Mouse (Mus musculus): Measurements from ENCODE around the gene Rab11b. TPM values are rescaled to one million over a fixed set of nuclear protein-coding genes. Genes with fewer than 3 reads are reported as not detected.
"Not testable (repeated sequence)": the region's sequence is repeated elsewhere in the genome, so short reads cannot be mapped to it uniquely, and the experiment has no call there.

The Rab11b gene
- polyA plus RNA-seq, 1 experiment from 2014 or later, result 117 TPM

DNA sequence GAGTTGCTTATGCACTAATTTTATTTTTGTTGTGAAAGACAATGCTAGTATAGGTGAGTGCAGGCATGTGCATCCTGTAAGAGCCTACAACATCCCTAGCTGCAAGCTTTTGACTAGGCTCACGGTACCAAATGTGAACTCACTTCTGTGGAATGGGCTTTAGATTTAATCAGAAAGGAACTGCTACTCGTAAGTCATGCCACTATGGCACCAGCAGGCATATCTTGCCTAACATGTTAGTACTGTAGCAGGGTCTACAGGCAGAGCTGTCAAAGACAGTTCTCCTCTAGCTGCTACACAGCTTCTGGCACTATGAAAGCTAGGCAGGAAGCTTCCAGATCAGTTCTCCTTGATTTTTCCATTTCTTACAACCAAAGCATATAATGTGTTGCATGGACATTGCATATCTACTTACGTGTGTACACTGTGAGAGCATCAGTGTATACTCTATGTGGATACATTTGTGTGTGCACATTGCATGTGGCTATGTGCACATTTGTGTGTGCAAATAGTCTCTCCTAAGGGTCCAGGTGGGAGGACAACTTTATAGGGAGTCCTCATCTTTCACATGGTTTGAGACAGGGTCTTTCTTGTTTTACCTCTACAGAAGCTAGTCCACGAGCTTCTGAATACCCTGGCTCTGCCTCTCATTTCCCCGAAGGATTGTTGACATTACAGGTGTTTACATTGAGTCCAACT lies 15.5 kb downstream of the Rab11b start:
- Histone ChIP-seq H3K4me2 (no peak overlapping the region), H3K27ac (no peak overlapping the region), H3K9me3 (replicated peaks) (no peaks in the 10 kb centered on the region), H3K4me3 (replicated peaks) (no peak overlapping the region), H3K27me3 (no peaks in the 10 kb centered on the region), H3K4me1 (replicated peaks) (peaks cover 11% of the 10 kb centered on the region), H3K9ac (no peak overlapping the region), H3K36me3 (peaks cover 44% of the 10 kb centered on the region)
- DNase-seq (no peak), ATAC-seq (ENCODE audit: low read depth) (no peak)
- WGBS (ENCODE audit: insufficient replicate concordance), result 71% methylated on average over 5 of the region's 5 CpGs

GRCm38 (mm10) chr17:33742420-33742819 lies 17.9 kb downstream of the Rab11b start:
- Histone ChIP-seq H3K9me3 (replicated peaks) (no peaks in the 10 kb centered on the region), H3K4me1 (replicated peaks) (peaks cover 9% of the 10 kb centered on the region), H3K4me3 (replicated peaks) (no peak overlapping the region), H3K4me2 (no peak overlapping the region), H3K9ac (no peak overlapping the region), H3K27ac (no peak overlapping the region), H3K36me3 (peaks cover 19% of the 10 kb centered on the region), H3K27me3 (no peaks in the 10 kb centered on the region)
- WGBS (ENCODE audit: insufficient replicate concordance), result 84% methylated on average over 1 of the region's 1 CpGs
- no peak for ATAC-seq (ENCODE audit: low read depth)
- no peak for DNase-seq

DNA sequence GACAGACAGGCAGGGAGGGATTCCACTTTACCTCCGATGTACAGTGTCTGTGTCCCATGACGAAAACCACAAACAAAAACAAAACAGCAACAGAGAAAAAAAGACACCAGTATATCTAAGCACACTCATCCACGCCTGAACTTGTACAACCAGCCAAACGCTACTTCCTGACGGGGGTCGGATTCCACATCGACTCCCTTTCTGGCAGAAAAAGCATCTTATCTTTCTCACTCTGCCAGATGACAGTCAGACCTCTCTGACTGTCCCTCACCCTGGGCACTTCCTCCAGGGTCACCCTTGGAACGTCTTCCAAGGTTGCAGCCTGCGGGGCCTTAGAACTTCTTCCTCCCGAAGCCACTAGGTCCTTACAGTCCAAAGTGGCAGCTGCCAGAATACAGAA lies 26.8 kb downstream of the Rab11b start:
- WGBS (ENCODE audit: insufficient replicate concordance), result 32% methylated on average over 10 of the region's 10 CpGs
- H3K4me2 ChIP-seq; H3K4me3 ChIP-seq (replicated peaks); H3K9ac ChIP-seq; H3K9me3 ChIP-seq (replicated peaks); H3K36me3 ChIP-seq; H3K4me1 ChIP-seq (replicated peaks); H3K27ac ChIP-seq; ATAC-seq (ENCODE audit: low read depth); H3K27me3 ChIP-seq; DNase-seq: not testable (repeated sequence)

GRCm38 (mm10) chr17:33732556-33733083 lies 27.7 kb downstream of the Rab11b start:
- H3K9ac ChIP-seq; H3K27ac ChIP-seq; DNase-seq; H3K36me3 ChIP-seq; H3K27me3 ChIP-seq; H3K9me3 ChIP-seq (replicated peaks); H3K4me3 ChIP-seq (replicated peaks); H3K4me1 ChIP-seq (replicated peaks); H3K4me2 ChIP-seq; ATAC-seq (ENCODE audit: low read depth): not testable (repeated sequence)
- 53% methylated on average over 9 of the region's 9 CpGs for WGBS (ENCODE audit: insufficient replicate concordance)

DNA sequence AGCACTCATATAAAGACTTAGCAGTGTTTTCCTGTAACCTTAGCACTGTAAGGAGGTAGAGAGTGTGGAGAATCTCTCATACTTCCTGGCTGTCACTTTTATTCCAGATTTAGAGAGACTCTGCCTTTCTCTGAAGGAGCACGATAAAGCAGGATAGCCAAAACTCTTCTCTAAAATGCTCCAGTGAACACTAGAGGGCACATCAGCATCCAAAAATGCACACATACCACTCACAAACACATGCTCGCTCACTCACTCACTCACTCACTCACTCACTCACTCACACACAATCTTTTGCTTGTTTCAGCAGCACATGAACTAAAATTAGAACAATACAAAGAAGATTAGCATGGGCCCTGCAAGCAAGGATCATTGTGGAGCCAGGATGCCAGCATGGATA lies 31.1 kb downstream of the Rab11b start:
- no peaks in the 10 kb centered on the region for H3K27me3 ChIP-seq

GRCm38 (mm10) chr17:33728396-33728795 lies 31.9 kb downstream of the Rab11b start:
- no peaks in the 10 kb centered on the region for H3K9me3 ChIP-seq (replicated peaks)
- H3K4me3 ChIP-seq (replicated peaks), result no peak overlapping the region
- ATAC-seq (ENCODE audit: low read depth) (no peak), DNase-seq (no peak)
- H3K9ac ChIP-seq, result no peak overlapping the region
- no peak overlapping the region for H3K27ac ChIP-seq
- H3K36me3 ChIP-seq, result no peaks in the 10 kb centered on the region
- H3K27me3 ChIP-seq, result no peaks in the 10 kb centered on the region
- 64% methylated on average over 2 of the region's 2 CpGs for WGBS (ENCODE audit: insufficient replicate concordance)
- no peaks in the 10 kb centered on the region for H3K4me1 ChIP-seq (replicated peaks)
- no peak overlapping the region for H3K4me2 ChIP-seq

More for the DNA sequence above, 31.1 kb downstream of the Rab11b start:
- no peaks in the 10 kb centered on the region for H3K36me3 ChIP-seq
- no peaks in the 10 kb centered on the region for H3K4me1 ChIP-seq (replicated peaks)
- H3K4me2 ChIP-seq, result no peak overlapping the region
- no peak overlapping the region for H3K9ac ChIP-seq
- DNase-seq (no peak), ATAC-seq (ENCODE audit: low read depth) (no peak)
- H3K27ac ChIP-seq, result no peak overlapping the region
- H3K9me3 ChIP-seq (replicated peaks), result no peaks in the 10 kb centered on the region
- 50% methylated on average over 2 of the region's 2 CpGs for WGBS (ENCODE audit: insufficient replicate concordance)
- H3K4me3 ChIP-seq (replicated peaks), result no peak overlapping the region

- no peak for DNase-seq
- no peaks in the 10 kb centered on the region for H3K9me3 ChIP-seq (replicated peaks)
- ATAC-seq (ENCODE audit: low read depth), result no peak
- H3K4me1 ChIP-seq (replicated peaks), result peaks cover 40% of the 10 kb centered on the region
- no peaks in the 10 kb centered on the region for H3K27me3 ChIP-seq
- H3K36me3 ChIP-seq, result peaks cover 19% of the 10 kb centered on the region
- H3K9ac ChIP-seq, result peak overlapping the region; percentile 46; the same call in 1 of the 2 replicates
- H3K4me2 ChIP-seq, result no peak overlapping the region
- H3K4me3 ChIP-seq (replicated peaks), result no peak overlapping the region
- WGBS (ENCODE audit: insufficient replicate concordance), result 86% methylated on average over 7 of the region's 7 CpGs
- peak overlapping the region; percentile 69 for H3K27ac ChIP-seq
Observed at GRCm38 (mm10) chr17:33719736-33720378, 40.5 kb downstream of the Rab11b start.

DNA sequence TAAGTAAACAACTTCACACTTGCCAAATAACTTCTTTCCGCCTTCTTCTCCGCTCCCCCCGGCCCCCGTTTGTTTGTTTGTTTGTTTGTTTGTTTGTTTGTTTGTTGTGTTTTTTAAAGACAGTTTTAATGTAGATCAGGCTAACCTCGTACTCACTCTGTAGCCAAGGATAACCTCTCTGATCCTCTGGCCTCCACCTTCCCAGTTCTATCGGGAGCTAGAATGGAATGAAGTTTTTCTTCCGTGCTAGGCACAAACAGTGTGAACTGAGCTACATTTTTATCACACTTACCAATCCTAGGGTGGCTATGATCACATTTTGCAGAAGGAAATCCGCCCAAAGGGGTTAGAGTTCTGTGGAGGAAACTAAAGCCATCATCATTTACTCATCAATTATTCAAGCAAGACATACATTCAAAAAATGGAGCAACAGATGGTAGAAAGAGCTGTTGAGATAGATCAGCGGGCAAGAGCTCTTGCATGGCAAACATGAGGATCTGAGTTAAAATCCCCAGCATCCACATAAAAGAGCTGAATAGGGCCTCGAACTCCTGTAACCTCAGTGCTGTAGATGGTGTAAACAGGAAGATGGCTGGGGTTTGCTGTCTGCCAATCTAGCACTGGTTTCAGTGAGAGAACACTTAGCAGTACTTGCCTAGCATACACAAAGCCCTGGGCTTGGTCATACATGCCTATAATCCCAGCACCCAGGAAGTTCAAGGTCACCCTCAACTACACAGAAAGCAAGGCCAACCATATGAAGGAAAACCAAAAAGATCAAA lies 41.2 kb downstream of the Rab11b start:
- peak overlapping the region; percentile 46 for H3K9ac ChIP-seq
- peak overlapping the region; percentile 39 for H3K4me2 ChIP-seq
- ATAC-seq (ENCODE audit: low read depth) (no peak), DNase-seq (no peak)
- peaks cover 47% of the 10 kb centered on the region for H3K4me1 ChIP-seq (replicated peaks)
- H3K27ac ChIP-seq, result peak overlapping the region; percentile 69
- H3K36me3 ChIP-seq, result peaks cover 19% of the 10 kb centered on the region
- peak overlapping the region; percentile 18 for H3K4me3 ChIP-seq (replicated peaks)
- H3K27me3 ChIP-seq, result no peaks in the 10 kb centered on the region
- 37% methylated on average over 10 of the region's 10 CpGs for WGBS (ENCODE audit: insufficient replicate concordance)
- no peaks in the 10 kb centered on the region for H3K9me3 ChIP-seq (replicated peaks)

GRCm38 (mm10) chr17:33718384-33718881 lies 41.9 kb downstream of the Rab11b start, which contains the start of gene March2:
Gene March2, minus strand, starts transcription at chr17:33718670.
- peak within 1 kb of the TSS; percentile 96 for H3K9ac ChIP-seq
- peak within 1 kb of the TSS; percentile 71 for H3K4me2 ChIP-seq
- under 1% methylated on average over 46 of the region's 46 CpGs for whole genome bisulfite sequencing (ENCODE audit: insufficient replicate concordance)
- peak within 1 kb of the TSS; percentile 97 for H3K27ac ChIP-seq
- H3K4me1 ChIP-seq (replicated peaks), result peaks cover 53% of the 10 kb centered on the region
- H3K27me3 ChIP-seq, result no peaks in the 10 kb centered on the region
- ATAC-seq (ENCODE audit: low read depth) (peak; percentile 96), DNase-seq (peak; percentile 98)
- H3K36me3 ChIP-seq, result peaks cover 19% of the 10 kb centered on the region
- H3K9me3 ChIP-seq (replicated peaks), result no peaks in the 10 kb centered on the region
- peak within 1 kb of the TSS; percentile 93 for H3K4me3 ChIP-seq (replicated peaks)

DNA sequence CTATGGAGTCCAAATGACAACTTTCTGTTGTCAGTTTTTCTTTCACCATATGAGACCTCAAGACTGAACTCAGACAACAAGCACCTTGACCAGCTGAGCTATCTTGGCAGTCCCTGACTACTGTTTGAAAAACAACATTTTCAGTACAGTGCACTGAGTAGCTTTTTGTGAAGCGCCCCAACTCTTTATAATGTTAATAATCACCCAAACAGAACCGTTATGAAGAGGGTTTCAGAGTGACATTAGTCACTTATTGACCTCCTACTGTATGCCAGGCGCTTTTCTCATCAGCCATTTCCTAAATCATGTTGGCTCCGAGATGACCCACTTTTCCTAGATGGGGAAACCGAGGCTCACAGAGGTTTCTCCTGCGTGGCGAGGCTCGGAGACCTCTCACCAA lies 42.3 kb downstream of the Rab11b start:
- H3K36me3 ChIP-seq, result peaks cover 19% of the 10 kb centered on the region
- WGBS (ENCODE audit: insufficient replicate concordance), result 6% methylated on average over 8 of the region's 8 CpGs
- peaks cover 53% of the 10 kb centered on the region for H3K4me1 ChIP-seq (replicated peaks)
- peak overlapping the region; percentile 93 for H3K4me3 ChIP-seq (replicated peaks)
- peak overlapping the region; percentile 96 for H3K9ac ChIP-seq
- H3K4me2 ChIP-seq, result peak overlapping the region; percentile 71
- DNase-seq (no peak), ATAC-seq (ENCODE audit: low read depth) (no peak)
- H3K27me3 ChIP-seq, result no peaks in the 10 kb centered on the region
- H3K9me3 ChIP-seq (replicated peaks), result no peaks in the 10 kb centered on the region
- peak overlapping the region; percentile 97 for H3K27ac ChIP-seq

DNA sequence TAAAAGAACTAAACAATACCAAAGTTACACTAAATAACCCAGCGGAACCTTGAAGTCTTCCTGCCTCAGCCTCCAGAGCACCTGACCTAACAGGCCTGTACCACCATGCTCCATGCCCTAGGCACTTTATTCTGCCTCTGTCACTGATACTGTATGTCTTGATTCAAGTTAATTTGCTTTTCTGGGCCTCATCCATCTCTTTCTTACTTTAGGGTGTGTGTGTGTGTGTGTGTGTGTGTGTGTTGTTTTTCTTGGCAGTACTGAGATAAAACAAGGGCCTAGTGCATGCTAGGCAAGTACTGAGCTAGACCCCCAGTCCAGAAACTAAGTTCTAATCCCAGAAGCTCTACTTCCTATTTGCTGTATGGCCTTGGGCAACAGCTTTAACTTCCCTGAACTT lies 43.1 kb downstream of the Rab11b start:
- ATAC-seq (ENCODE audit: low read depth) (no peak), DNase-seq (no peak)
- peak overlapping the region; percentile 93 for H3K4me3 ChIP-seq (replicated peaks)

More for the DNA sequence above, 43.1 kb downstream of the Rab11b start:
- Histone ChIP-seq H3K27ac (peak overlapping the region; percentile 97), H3K27me3 (no peaks in the 10 kb centered on the region), H3K36me3 (peaks cover 20% of the 10 kb centered on the region), H3K4me1 (replicated peaks) (peaks cover 59% of the 10 kb centered on the region), H3K9ac (peak overlapping the region; percentile 96), H3K9me3 (replicated peaks) (no peaks in the 10 kb centered on the region), H3K4me2 (peak overlapping the region; percentile 71)
- 89% methylated on average over 1 of the region's 1 CpGs for WGBS (ENCODE audit: insufficient replicate concordance)

All from liver, embryonic 13.5 days (tissue).